Mouse (Mus musculus): Measurements from ENCODE around the gene Cdx2. TPM values are rescaled to one million over a fixed set of nuclear protein-coding genes. Genes with fewer than 3 reads are reported as not detected.

Cdx2 gene
- polyA plus RNA-seq, 2 experiments, result 0.03 TPM; not detected in 1

DNA sequence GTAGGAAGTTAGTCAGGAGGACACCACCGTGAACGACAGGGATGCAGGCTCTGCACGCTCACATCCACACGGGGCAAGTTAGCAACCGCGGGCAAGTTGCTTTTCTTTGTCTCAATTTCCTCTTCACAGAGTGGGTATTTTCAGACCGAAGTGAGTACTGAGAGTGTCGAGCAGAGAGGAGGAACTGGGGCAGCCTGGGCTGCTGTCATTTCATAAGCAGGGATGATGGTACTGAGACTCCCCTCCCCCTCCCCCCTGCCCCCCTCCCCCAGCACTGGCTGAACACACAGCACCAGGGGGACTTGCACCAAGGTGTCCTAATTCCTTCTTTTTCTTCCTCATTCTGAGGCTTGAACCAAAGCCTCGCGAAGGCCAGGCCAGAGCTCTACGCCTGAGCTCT lies 32.5 kb upstream of the Cdx2 start:
- H3K27me3 ChIP-seq (ENCODE audit: control insufficient read depth, insufficient read depth, low read length), result no peaks in the 10 kb centered on the region
- no peak for ATAC-seq (ENCODE audit: low FRiP score, low read depth)
- H3K9ac ChIP-seq (ENCODE audit: low read depth, low read length, severe bottlenecking), result no peak overlapping the region
- DNase-seq (ENCODE audit: low spot score), result no peak
- TF ChIP-seq POLR2A (IDR thresholded peaks at IDR 0.05; ENCODE audit: borderline replicate concordance, extremely low read depth, insufficient read depth, insufficient read length), result no peak
- no peak overlapping the region for H3K27ac ChIP-seq (replicated peaks; ENCODE audit: low read depth, low read length)
- no peak overlapping the region for H3K4me2 ChIP-seq (replicated peaks; ENCODE audit: low read depth, low read length, severe bottlenecking)
- no peaks in the 10 kb centered on the region for H3K36me3 ChIP-seq (ENCODE audit: control insufficient read depth, insufficient read depth, low read length)
- no peaks in the 10 kb centered on the region for H3K9me3 ChIP-seq (ENCODE audit: control insufficient read depth, low read length)
- WGBS, result 83% methylated on average over 11 of the region's 11 CpGs
- H3K4me1 ChIP-seq (ENCODE audit: control insufficient read depth, insufficient read depth, low read length), result no peaks in the 10 kb centered on the region; the same call in 1 of the 2 replicates
- no peak overlapping the region for H3K4me3 ChIP-seq (replicated peaks; ENCODE audit: low read length)

- Histone ChIP-seq H3K9ac (ENCODE audit: low read depth, low read length, severe bottlenecking) (no peak overlapping the region), H3K4me1 (ENCODE audit: control insufficient read depth, insufficient read depth, low read length) (no peaks in the 10 kb centered on the region; the same call in 1 of the 2 replicates), H3K9me3 (ENCODE audit: control insufficient read depth, low read length) (no peaks in the 10 kb centered on the region), H3K27ac (replicated peaks; ENCODE audit: low read depth, low read length) (no peak overlapping the region), H3K27me3 (ENCODE audit: control insufficient read depth, insufficient read depth, low read length) (no peaks in the 10 kb centered on the region), H3K36me3 (ENCODE audit: control insufficient read depth, insufficient read depth, low read length) (no peaks in the 10 kb centered on the region), H3K4me3 (replicated peaks; ENCODE audit: low read length) (no peak overlapping the region), H3K4me2 (replicated peaks; ENCODE audit: low read depth, low read length, severe bottlenecking) (no peak overlapping the region)
- 71% methylated on average over 9 of the region's 9 CpGs for WGBS
- TF ChIP-seq POLR2A (IDR thresholded peaks at IDR 0.05; ENCODE audit: borderline replicate concordance, extremely low read depth, insufficient read depth, insufficient read length), result no peak
- no peak for DNase-seq (ENCODE audit: low spot score)
- ATAC-seq (ENCODE audit: low FRiP score, low read depth), result no peak
These were observed 31.9 kb upstream of the Cdx2 start for GRCm38 (mm10) chr5:147338967-147339366.

- H3K4me3 ChIP-seq (replicated peaks; ENCODE audit: low read length), result no peak overlapping the region
- H3K27me3 ChIP-seq (ENCODE audit: control insufficient read depth, insufficient read depth, low read length), result no peaks in the 10 kb centered on the region
- TF ChIP-seq POLR2A (IDR thresholded peaks at IDR 0.05; ENCODE audit: borderline replicate concordance, extremely low read depth, insufficient read depth, insufficient read length), result no peak
- DNase-seq (ENCODE audit: low spot score) (no peak), ATAC-seq (ENCODE audit: low FRiP score, low read depth) (no peak; the same call in 1 of the 2 replicates)
- no peak overlapping the region for H3K9ac ChIP-seq (ENCODE audit: low read depth, low read length, severe bottlenecking)
- WGBS, result 29% methylated on average over 7 of the region's 7 CpGs
- H3K9me3 ChIP-seq (ENCODE audit: control insufficient read depth, low read length), result no peaks in the 10 kb centered on the region
- no peak overlapping the region for H3K27ac ChIP-seq (replicated peaks; ENCODE audit: low read depth, low read length)
- H3K4me2 ChIP-seq (replicated peaks; ENCODE audit: low read depth, low read length, severe bottlenecking), result no peak overlapping the region
- H3K4me1 ChIP-seq (ENCODE audit: control insufficient read depth, insufficient read depth, low read length), result no peaks in the 10 kb centered on the region
- H3K36me3 ChIP-seq (ENCODE audit: control insufficient read depth, insufficient read depth, low read length), result no peaks in the 10 kb centered on the region
These were observed 25.6 kb upstream of the Cdx2 start for GRCm38 (mm10) chr5:147332711-147333110.

DNA sequence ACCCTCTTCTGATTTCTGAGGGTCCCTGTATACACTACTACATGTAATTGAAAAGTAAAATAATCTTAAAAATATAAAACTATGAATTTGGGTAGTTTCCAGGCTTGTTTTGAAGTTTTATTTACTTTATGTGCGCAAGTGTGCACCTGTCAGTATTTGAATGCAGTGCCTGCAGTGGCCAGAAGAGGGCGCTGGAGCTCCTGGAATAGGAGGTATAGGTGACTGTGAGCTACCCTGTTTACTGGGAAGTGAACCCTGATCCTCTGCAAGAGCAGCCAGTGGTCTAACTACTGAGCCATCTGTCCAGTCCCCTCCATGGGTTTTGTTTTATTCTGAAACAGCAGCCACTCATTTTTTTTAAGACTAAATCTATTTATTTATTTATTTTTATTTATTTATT lies 24.5 kb upstream of the Cdx2 start:
- Histone ChIP-seq H3K27ac (replicated peaks; ENCODE audit: low read depth, low read length) (no peak overlapping the region), H3K4me1 (ENCODE audit: control insufficient read depth, insufficient read depth, low read length) (no peaks in the 10 kb centered on the region), H3K4me3 (replicated peaks; ENCODE audit: low read length) (no peak overlapping the region), H3K9me3 (ENCODE audit: control insufficient read depth, low read length) (no peaks in the 10 kb centered on the region), H3K9ac (ENCODE audit: low read depth, low read length, severe bottlenecking) (no peak overlapping the region), H3K36me3 (ENCODE audit: control insufficient read depth, insufficient read depth, low read length) (no peaks in the 10 kb centered on the region), H3K4me2 (replicated peaks; ENCODE audit: low read depth, low read length, severe bottlenecking) (no peak overlapping the region), H3K27me3 (ENCODE audit: control insufficient read depth, insufficient read depth, low read length) (no peaks in the 10 kb centered on the region)
- ATAC-seq (ENCODE audit: low FRiP score, low read depth) (no peak), DNase-seq (ENCODE audit: low spot score) (no peak)
- WGBS, result 36% methylated on average over 2 of the region's 2 CpGs
- TF ChIP-seq POLR2A (IDR thresholded peaks at IDR 0.05; ENCODE audit: borderline replicate concordance, extremely low read depth, insufficient read depth, insufficient read length), result no peak

DNA sequence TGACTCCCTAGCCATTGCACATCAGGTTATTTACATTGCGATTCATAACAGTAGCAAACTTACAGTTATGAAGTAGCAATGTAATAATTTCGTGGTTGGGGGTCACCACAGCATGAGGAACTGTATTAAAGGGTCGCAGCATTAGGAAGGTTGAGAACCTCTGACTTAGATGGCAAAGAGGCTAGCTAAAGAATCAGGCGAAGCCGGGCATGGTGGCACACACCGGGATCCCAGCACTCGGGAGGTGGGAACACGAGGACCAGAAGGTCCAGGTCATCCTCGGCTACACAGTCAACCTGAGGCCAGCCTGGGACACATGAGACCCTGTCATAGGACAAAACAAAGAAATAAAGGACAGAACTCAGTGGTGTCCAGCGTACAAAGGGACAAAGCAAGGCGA lies 22.9 kb upstream of the Cdx2 start:
- WGBS, result 83% methylated on average over 11 of the region's 11 CpGs
- no peak for ATAC-seq (ENCODE audit: low FRiP score, low read depth)
- Histone ChIP-seq H3K4me3 (replicated peaks; ENCODE audit: low read length) (no peak overlapping the region), H3K4me2 (replicated peaks; ENCODE audit: low read depth, low read length, severe bottlenecking) (no peak overlapping the region), H3K27me3 (ENCODE audit: control insufficient read depth, insufficient read depth, low read length) (no peaks in the 10 kb centered on the region), H3K9me3 (ENCODE audit: control insufficient read depth, low read length) (no peaks in the 10 kb centered on the region), H3K9ac (ENCODE audit: low read depth, low read length, severe bottlenecking) (no peak overlapping the region), H3K27ac (replicated peaks; ENCODE audit: low read depth, low read length) (no peak overlapping the region), H3K36me3 (ENCODE audit: control insufficient read depth, insufficient read depth, low read length) (no peaks in the 10 kb centered on the region), H3K4me1 (ENCODE audit: control insufficient read depth, insufficient read depth, low read length) (no peaks in the 10 kb centered on the region)
- DNase-seq (ENCODE audit: low spot score), result no peak
- no peak for TF ChIP-seq POLR2A (IDR thresholded peaks at IDR 0.05; ENCODE audit: borderline replicate concordance, extremely low read depth, insufficient read depth, insufficient read length)

DNA sequence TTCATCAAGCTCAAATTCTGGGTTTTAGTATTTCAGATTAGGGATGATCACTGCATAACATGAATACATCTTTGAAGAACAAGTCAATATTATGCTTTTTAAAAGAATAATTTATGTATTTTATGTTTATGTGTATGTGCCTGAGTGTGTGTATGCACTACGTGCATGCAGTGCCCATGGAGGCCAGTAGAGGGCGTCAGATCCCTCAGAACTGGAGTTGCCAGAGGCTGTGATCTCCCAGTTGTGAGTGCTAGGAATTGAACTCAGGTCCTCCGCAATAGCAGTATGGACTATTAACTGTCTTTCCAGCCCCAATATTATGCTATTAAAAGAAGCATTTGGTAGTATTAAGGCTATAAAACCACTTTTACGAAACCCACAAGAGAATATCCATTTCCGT lies 20.6 kb upstream of the Cdx2 start:
- no peak for ATAC-seq (ENCODE audit: low FRiP score, low read depth)
- no peaks in the 10 kb centered on the region for H3K36me3 ChIP-seq (ENCODE audit: control insufficient read depth, insufficient read depth, low read length)
- WGBS, result 77% methylated on average over 5 of the region's 5 CpGs
- DNase-seq (ENCODE audit: low spot score), result no peak
- H3K27me3 ChIP-seq (ENCODE audit: control insufficient read depth, insufficient read depth, low read length), result peaks cover 1% of the 10 kb centered on the region; the same call in 1 of the 2 replicates
- H3K4me3 ChIP-seq (replicated peaks; ENCODE audit: low read length), result no peak overlapping the region
- H3K4me1 ChIP-seq (ENCODE audit: control insufficient read depth, insufficient read depth, low read length), result no peaks in the 10 kb centered on the region
- H3K4me2 ChIP-seq (replicated peaks; ENCODE audit: low read depth, low read length, severe bottlenecking), result no peak overlapping the region
- H3K27ac ChIP-seq (replicated peaks; ENCODE audit: low read depth, low read length), result no peak overlapping the region
- TF ChIP-seq POLR2A (IDR thresholded peaks at IDR 0.05; ENCODE audit: borderline replicate concordance, extremely low read depth, insufficient read depth, insufficient read length), result no peak
- H3K9me3 ChIP-seq (ENCODE audit: control insufficient read depth, low read length), result no peaks in the 10 kb centered on the region
- H3K9ac ChIP-seq (ENCODE audit: low read depth, low read length, severe bottlenecking), result no peak overlapping the region

Data from limb, embryonic 14.5 days (tissue).